Mouse (Mus musculus): Measurements from ENCODE around the gene Mef2a.

Mef2a gene

GRCm38 (mm10) chr7:67373584-67373960 lies 914 bp upstream of the Mef2a start:
- CTCF ChIA-PET, result interaction anchor here in 1 of 4 experiments (0.5 kb wide), 1 partner anchor 14 kb away, joined by 3 read pairs; no protein-coding TSS in a partner anchor
- POLR2A ChIA-PET, result interaction anchor here in 1 of 4 experiments (0.8 to 1.1 kb wide), 3 partner anchors 11 to 263 kb away, joined by 3 read pairs; no protein-coding TSS in a partner anchor

- CTCF ChIA-PET, result no interaction called here
- POLR2A ChIA-PET, result no interaction called here
Measured at GRCm38 (mm10) chr7:67371891-67372672, 576 bp downstream of the Mef2a start.

- ChIA-PET POLR2A (no interaction called here), CTCF (no interaction called here)
Measured at GRCm38 (mm10) chr7:67371351-67371890, 1.2 kb downstream of the Mef2a start.

DNA sequence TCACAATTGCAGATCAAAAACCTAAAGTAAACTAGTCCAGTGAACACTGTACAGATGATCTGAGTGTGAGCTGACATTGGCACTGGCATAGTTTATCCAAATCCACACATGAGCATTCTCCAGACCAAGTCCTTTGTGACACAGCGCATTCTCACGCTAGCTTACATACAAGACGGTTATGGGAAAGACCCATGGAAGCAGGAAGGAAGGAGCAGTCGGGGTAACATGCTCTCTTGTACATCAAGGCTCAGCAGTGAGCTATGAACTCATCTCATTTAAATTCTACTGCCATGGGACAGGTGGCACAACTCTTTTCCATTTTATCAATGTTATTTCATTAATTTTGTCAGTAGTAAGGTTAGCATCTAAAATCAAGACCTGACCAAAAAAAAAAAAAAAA lies 3.0 kb downstream of the Mef2a start:
- POLR2A ChIA-PET, result interaction anchor here in 2 of 4 experiments (0.7 to 1.1 kb wide), 3 partner anchors 16 to 133 kb away, joined by 3 to 5 read pairs (median 5); no protein-coding TSS in a partner anchor
- CTCF ChIA-PET, result interaction anchor here in 1 of 4 experiments (0.7 kb wide), 2 partner anchors 45 to 734 kb away, joined by 5 read pairs; no protein-coding TSS in a partner anchor

DNA sequence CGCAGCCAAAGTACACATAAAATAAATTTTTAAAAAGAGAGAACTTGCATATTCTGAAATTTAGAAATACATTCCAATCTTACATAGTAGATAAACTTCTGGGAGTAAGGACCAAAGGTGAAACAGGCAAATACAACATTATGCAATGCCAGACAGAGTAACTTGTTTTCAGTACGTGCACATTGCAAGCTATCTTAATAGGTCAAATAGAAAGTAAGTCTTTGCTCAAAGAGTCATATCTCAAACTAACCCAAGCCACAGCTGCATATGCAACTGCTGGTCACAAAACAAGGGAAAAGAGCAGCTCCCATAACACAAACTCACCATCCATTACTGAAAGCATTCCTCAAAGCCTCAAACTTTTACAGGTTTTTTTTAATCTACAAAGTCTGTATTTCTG lies 4.3 kb downstream of the Mef2a start:
- POLR2A ChIA-PET, result no interaction called here

GRCm38 (mm10) chr7:67360588-67360987 lies 12.1 kb downstream of the Mef2a start:
- CTCF ChIA-PET, result no interaction called here
- POLR2A ChIA-PET, result no interaction called here

More for the DNA sequence above, 4.3 kb downstream of the Mef2a start:
- CTCF ChIA-PET, result no interaction called here

- POLR2A ChIA-PET, result no interaction called here
Measured at GRCm38 (mm10) chr7:67359863-67360262, 12.8 kb downstream of the Mef2a start.

DNA sequence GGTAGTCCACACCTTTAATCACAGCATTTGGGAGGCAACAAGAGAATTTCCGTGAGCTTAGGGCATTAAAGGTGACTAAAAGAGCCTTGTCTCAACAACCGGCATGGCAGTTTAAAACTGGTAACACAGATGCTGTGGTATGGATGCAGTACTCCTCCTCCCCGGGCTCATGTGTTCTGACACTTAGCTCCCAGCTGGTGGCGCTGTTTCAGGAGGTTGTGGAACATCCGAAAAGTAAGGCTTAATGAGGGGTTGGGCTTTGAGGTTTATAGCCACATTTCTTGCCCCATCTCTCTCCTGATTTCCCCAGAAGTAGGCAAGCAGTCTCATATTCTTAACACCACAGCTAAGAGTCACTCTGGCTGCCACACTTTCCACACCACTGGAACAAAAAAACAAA lies 16.8 kb downstream of the Mef2a start:
- ChIA-PET CTCF (no interaction called here), POLR2A (no interaction called here)

More at GRCm38 (mm10) chr7:67359863-67360262, 12.8 kb downstream of the Mef2a start:
- CTCF ChIA-PET, result interaction anchor here in 2 of 4 experiments (0.6 to 0.7 kb wide), 2 partner anchors 117 to 494 kb away, joined by 3 to 5 read pairs; no protein-coding TSS in a partner anchor

DNA sequence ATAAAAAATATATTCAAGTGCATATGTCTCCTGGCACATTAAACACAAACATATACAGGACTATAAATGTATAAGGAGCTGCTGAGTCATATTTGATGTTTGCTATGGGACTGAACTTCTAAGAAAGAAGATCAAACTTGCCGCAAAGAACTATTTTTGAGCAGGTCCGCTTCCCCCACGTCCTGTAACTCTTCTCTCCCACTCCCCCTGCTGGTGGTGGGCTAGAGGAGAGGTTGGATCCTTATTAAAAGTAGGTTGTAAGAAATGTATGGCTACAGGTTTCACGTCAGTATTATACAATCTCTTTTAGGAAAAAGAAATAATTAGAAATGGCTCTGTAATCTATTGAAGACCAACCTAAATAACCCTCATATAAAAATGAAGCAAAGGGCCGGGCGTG lies 19.0 kb downstream of the Mef2a start:
- ChIA-PET CTCF (no interaction called here), POLR2A (no interaction called here)

DNA sequence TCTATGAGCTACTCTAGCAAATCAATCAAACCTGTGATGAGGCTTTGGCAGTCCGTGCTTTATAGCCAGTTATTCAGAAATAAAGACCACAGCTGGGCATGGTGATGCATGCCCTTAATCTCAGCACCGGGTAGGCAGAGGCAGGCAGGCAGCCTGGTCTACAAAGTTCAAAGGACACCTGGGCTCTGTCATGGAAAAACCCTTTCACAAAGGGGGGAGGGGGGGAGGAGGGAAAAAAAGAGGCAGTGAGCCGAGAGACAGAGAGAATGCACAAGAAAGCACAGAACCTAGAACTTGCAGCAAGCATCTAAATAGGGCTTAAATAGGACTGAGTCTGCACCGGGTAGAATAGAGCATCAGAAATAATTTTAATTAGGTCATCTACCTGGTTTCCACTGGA lies 19.7 kb downstream of the Mef2a start:
- POLR2A ChIA-PET, result interaction anchor here in 1 of 4 experiments (0.7 kb wide), 1 partner anchor 543 kb away, joined by 11 read pairs; no protein-coding TSS in a partner anchor
- CTCF ChIA-PET, result interaction anchor here in 1 of 4 experiments (0.5 kb wide), 1 partner anchor 154 kb away, joined by 17 read pairs; no protein-coding TSS in a partner anchor

GRCm38 (mm10) chr7:67344443-67344842 lies 28.2 kb downstream of the Mef2a start:
- CTCF ChIA-PET, result no interaction called here
- POLR2A ChIA-PET, result no interaction called here

DNA sequence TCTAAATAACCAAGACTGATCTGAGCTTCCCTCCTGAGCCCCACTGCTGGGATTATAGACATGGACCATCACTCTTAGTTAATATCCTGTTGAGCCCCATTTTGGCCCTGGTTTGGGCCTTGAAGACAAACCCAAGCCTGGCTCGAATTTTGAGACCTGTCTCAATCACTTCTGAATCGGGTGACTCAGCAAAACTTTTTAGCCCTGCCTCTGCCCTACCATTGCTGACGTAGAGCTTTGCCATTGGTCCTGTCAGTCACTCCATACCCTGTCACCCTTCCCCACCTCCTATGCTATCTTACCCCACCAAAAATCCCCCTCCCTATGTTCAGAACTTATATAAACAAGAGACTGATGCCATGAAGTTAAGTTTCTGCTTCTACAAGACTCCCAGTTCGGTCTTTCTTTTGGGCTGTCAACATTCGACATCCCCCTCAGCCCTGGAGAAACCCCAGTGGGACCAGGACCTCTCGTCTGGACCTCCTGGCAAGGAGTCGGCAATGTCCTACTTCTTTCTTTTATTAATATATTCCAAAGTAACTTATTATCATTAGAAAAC lies 30.5 kb downstream of the Mef2a start:
- ChIA-PET POLR2A (interaction anchor here in 1 of 4 experiments (1.1 kb wide), 1 partner anchor 123 kb away, joined by 4 read pairs; no protein-coding TSS in a partner anchor), CTCF (no interaction called here)

DNA sequence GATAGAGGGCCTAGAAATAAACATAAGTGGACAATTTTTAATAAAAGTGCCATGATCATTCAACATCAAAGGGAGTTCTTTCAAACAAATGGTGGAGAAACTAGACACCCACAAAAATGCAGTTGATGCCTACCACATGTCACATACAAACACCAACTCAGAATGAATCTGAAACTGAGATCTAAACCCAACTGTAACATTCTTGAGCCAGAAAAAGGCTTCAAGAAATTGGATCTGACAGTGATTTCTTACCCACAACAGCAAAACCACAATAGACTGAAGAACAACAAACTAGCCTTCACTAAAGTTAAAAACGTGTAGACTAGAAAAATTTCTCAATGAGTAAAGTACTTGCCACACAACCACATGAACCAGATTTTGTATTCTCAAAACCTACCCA lies 52.3 kb downstream of the Mef2a start:
- ChIA-PET POLR2A (no interaction called here), CTCF (no interaction called here)

- ChIA-PET CTCF (no interaction called here), POLR2A (no interaction called here)
Measured at GRCm38 (mm10) chr7:67318697-67319096, 54.0 kb downstream of the Mef2a start.

- CTCF ChIA-PET, result no interaction called here
- POLR2A ChIA-PET, result no interaction called here
Measured at GRCm38 (mm10) chr7:67313200-67313599, 59.5 kb downstream of the Mef2a start.

DNA sequence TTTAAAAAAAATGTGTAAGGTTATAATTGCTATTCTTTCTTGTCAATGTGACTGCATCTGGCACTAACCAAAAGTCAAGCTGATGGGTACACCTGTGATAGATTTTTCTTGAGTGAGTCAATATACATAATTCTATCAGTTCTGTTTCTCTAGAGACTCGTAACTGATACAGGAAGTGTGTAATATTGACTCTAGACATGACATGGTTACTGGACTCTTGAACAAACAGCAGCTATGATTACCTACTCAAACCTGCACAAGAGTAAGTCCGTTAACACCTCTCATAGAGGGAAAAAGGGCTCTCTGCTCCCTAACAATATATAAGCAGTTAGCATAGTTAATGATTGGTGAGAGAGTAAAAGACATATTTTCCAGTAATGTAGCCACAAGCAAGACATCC lies 62.5 kb downstream of the Mef2a start:
- POLR2A ChIA-PET, result interaction anchor here in 1 of 4 experiments (1.2 kb wide), 1 partner anchor 37 kb away, joined by 3 read pairs; no protein-coding TSS in a partner anchor
- CTCF ChIA-PET, result no interaction called here

- ChIA-PET CTCF (no interaction called here), POLR2A (no interaction called here)
Measured at GRCm38 (mm10) chr7:67308102-67308501, 64.6 kb downstream of the Mef2a start.

DNA sequence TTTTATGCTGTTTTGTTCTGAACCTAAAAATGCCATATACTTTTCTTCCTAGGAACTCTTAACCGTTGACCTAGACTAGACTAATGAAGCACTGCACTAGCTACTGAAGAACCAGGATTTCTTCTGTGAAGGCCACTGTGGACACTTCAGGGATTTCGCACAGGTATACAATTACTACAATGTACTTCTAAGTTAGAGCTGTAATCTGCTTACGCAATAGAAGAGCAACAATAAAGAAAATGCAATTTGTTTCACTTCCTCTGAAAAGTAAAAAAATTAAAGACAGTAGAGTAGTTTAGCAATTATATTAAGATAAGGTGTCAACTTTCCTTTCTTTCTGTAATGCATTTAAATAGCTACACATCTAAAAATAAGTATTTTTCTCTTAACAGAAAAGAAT lies 65.6 kb downstream of the Mef2a start:
- POLR2A ChIA-PET, result interaction anchor here in 1 of 4 experiments (1.1 kb wide), 1 partner anchor 322 kb away, joined by 3 read pairs; no protein-coding TSS in a partner anchor

DNA sequence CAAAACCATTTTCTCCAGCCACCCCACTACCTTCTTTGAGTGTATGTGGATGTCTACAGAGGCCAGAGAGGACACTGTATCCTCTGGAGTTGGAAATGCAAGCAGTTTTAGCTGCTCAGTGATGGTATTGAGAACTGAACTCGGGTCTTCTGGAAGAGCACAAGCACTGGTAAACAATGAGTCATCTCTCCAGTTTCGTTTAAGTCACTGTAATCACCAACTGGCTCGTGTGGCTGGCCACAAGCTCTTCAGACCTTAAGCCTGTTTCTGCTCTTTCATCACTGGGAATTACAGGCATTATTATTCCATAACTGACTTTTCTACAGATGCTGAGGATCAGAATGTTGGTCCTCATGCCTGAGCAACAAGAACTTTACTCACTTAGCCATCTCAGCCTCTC lies 67.7 kb downstream of the Mef2a start:
- CTCF ChIA-PET, result interaction anchor here in 1 of 4 experiments (0.6 kb wide), 1 partner anchor 18 kb away, joined by 14 read pairs; no protein-coding TSS in a partner anchor
- POLR2A ChIA-PET, result interaction anchor here in 1 of 4 experiments (0.6 kb wide), 1 partner anchor 104 kb away, joined by 5 read pairs; no protein-coding TSS in a partner anchor

More for the DNA sequence above, 65.6 kb downstream of the Mef2a start:
- CTCF ChIA-PET, result no interaction called here

- POLR2A ChIA-PET, result no interaction called here
- CTCF ChIA-PET, result no interaction called here
Measured at GRCm38 (mm10) chr7:67296419-67296818, 76.2 kb downstream of the Mef2a start.

All from embryonic stem cell, embryonic (primary cell).